Mouse (Mus musculus): Measurements from ENCODE around the gene Gm8909. TPM values are rescaled to one million over a fixed set of nuclear protein-coding genes. Genes with fewer than 3 reads are reported as not detected.
"Not testable (repeated sequence)": the region's sequence is repeated elsewhere in the genome, so short reads cannot be mapped to it uniquely, and the experiment has no call there.

Gene Gm8909
- polyA plus RNA-seq, 1 experiment from 2014 or later: not detected

DNA sequence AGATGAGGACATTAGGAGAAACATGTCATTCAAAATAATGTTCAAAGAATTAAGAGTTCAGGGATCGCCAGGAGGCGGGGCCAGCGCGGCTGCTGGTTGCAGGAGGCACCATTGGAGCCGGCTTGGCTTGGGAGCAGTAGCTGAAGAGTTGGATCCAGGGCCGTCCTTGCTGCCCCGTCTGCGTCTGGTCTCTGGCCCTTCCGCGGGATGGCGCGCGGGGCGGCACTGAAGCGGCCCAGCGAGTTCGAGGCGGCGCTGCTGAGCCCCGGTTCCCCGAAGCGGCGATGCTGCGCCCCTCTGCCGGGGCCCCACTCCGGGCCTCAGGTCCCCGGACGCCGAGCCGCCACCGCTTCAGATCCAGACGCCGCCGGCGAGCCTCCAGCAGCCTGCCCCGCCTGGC, 10.6 kb downstream of the Gm8909 start:
- not testable (repeated sequence) for H3K27ac ChIP-seq; ATAC-seq (replicated peaks; ENCODE audit: low FRiP score); H3K4me1 ChIP-seq; H3K9ac ChIP-seq; H3K36me3 ChIP-seq; H3K9me3 ChIP-seq (replicated peaks)
- Histone ChIP-seq H3K4me3 (replicated peaks) (peak overlapping the region; percentile 36), H3K27me3 (peaks cover 91% of the 10 kb centered on the region), H3K4me2 (peak overlapping the region; percentile 60)
- WGBS: under 1% methylated on average over 36 of the region's 36 CpGs

DNA sequence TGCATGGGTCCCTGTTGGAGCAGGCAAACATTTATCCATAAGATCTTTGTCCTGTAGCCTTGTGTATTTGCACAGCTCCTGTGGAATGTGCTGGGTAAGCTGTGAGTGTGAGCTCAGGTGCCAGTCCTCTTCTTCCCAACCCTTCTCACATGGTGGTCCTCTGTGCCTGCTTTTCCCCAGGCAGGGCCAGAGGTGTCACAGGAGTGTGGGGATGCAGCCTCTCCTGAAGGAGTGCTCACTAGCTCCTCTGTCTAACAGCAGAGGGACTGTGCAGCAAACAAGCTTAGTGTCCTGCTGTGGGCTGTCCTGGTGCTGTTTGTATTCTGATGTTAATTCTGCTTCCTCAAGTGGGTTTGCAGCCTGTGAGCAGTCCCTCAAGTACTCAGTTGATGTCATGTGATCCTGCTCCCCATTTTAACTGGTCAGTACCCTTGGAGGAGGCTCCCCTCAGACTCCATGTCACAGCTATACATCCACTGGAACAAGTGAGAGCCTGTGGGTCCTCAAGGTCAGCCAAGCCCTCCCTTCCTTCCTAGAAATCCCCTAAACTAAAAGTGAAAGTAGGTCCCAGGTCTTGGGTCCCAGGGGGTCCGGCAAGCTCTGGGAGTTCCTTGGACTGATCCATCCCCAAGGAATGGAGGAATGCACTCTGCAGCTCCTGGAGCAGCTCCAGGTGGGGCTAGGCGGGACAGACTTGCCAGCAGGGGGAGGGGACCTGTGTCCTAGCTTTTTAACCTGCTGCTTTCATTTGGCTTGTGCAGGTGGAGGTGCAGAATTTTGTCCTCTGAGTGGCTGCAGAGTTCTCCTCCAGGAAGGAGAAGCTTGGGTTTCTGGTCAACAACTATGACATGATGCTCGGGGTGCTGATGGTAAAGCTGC, 13.8 kb downstream of the Gm8909 start:
- ATAC-seq (replicated peaks; ENCODE audit: low FRiP score): no peak
- Histone ChIP-seq H3K4me2 (no peak overlapping the region), H3K27me3 (peaks cover 85% of the 10 kb centered on the region), H3K4me3 (replicated peaks) (no peak overlapping the region), H3K9ac (no peak overlapping the region), H3K27ac (no peak overlapping the region), H3K9me3 (replicated peaks) (no peaks in the 10 kb centered on the region), H3K36me3 (no peaks in the 10 kb centered on the region), H3K4me1 (peaks cover 5% of the 10 kb centered on the region; the same call in 1 of the 2 replicates)
- WGBS: 12% methylated on average over 3 of the region's 3 CpGs

DNA sequence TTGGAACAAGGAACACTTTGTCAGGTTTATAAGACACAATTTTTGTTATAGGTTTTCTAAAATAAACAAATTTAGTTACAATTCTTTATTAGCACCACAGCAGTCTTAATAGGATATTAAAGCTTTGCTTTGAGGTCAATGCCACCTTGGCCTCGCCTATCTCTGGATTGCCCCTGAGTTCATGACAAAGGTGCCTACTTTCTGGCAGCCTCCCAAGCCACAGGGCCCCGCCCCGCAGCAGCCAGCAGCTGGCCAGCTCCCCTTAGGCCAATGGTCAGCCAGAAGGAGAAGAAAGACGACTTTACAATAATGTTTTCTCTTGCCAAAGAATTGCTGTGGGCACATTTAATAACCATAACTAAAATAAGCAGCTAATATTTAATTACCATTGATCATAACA, 17.1 kb downstream of the Gm8909 start:
- WGBS: 41% methylated on average over 4 of the region's 4 CpGs
- not testable (repeated sequence) for H3K9me3 ChIP-seq (replicated peaks); H3K27ac ChIP-seq; H3K9ac ChIP-seq; ATAC-seq (replicated peaks; ENCODE audit: low FRiP score); H3K36me3 ChIP-seq; H3K4me2 ChIP-seq; H3K4me3 ChIP-seq (replicated peaks); H3K4me1 ChIP-seq
- peaks cover 81% of the 10 kb centered on the region for H3K27me3 ChIP-seq

DNA sequence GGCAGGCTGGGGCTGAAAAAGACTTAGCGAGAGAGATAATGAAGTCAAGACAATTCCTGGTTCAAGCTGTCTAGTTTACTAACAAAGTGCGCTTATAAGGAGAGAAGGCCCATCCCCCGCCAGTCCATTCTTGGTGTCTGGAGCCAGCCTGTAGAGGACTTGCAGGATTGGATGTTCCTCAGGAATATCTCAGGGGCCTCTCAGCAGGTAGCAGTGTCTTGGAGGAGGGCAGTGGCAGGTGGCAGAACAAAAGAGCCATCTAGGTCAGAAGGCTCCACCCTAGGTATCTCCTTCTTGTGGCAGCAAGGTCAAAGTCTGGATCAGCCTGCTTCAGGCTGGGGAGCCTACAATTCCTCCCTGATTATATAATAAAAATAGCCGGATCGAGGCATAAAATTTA, 19.9 kb downstream of the Gm8909 start:
- not testable (repeated sequence) for H3K27ac ChIP-seq; H3K9me3 ChIP-seq (replicated peaks); H3K4me2 ChIP-seq; H3K4me3 ChIP-seq (replicated peaks); H3K36me3 ChIP-seq; H3K9ac ChIP-seq; ATAC-seq (replicated peaks; ENCODE audit: low FRiP score)
- Histone ChIP-seq H3K4me1 (peaks cover 11% of the 10 kb centered on the region), H3K27me3 (peaks cover 79% of the 10 kb centered on the region)
- WGBS: 78% methylated on average over 5 of the region's 5 CpGs

DNA sequence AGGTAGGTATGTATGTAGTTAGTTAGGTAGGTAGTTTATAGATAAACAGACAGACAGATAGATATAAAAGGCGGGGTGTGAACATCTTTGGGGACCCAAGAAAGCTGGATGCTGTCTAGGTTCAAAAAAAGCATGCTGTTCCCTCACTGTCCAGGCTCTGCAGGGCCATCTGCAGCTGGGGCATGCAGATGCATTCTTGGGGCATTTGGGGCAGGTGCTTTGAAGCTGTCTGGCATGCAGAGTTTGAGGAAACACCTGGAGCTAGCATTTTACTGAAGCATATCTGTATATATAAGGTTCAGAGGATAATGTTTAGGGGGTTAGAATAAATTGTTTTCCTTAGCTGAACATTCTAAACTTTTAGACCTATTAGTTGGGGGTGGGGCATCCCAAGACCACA, 21.4 kb downstream of the Gm8909 start:
- not testable (repeated sequence) for H3K36me3 ChIP-seq; H3K9ac ChIP-seq; H3K4me3 ChIP-seq (replicated peaks); H3K4me2 ChIP-seq; H3K9me3 ChIP-seq (replicated peaks); ATAC-seq (replicated peaks; ENCODE audit: low FRiP score); H3K27ac ChIP-seq
- Histone ChIP-seq H3K27me3 (peaks cover 77% of the 10 kb centered on the region), H3K4me1 (peaks cover 11% of the 10 kb centered on the region)
- WGBS: 89% methylated on average over 1 of the region's 1 CpGs

DNA sequence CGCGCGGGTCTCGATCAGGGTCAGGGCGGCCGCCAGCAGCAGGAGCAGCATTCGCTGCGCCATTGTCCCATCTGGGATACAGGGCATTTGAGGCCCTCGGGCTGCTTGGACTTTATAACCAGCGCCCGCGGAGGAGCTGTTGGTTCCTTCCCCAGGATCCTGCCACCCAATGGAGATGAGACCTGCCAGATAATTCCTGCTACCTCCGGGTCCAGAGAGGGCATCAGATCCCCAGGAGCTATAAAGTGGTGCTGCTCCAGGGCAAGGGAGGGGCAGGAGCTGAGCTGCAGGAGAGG, 22.5 kb downstream of the Gm8909 start:
- ATAC-seq (replicated peaks; ENCODE audit: low FRiP score); H3K9ac ChIP-seq; H3K9me3 ChIP-seq (replicated peaks); H3K36me3 ChIP-seq; H3K27ac ChIP-seq: not testable (repeated sequence)
- peak overlapping the region; percentile 41 for H3K4me3 ChIP-seq (replicated peaks)
- H3K27me3 ChIP-seq: peaks cover 80% of the 10 kb centered on the region
- peak overlapping the region; percentile 66 for H3K4me2 ChIP-seq
- WGBS: 2% methylated on average over 13 of the region's 13 CpGs
- peaks cover 11% of the 10 kb centered on the region for H3K4me1 ChIP-seq

DNA sequence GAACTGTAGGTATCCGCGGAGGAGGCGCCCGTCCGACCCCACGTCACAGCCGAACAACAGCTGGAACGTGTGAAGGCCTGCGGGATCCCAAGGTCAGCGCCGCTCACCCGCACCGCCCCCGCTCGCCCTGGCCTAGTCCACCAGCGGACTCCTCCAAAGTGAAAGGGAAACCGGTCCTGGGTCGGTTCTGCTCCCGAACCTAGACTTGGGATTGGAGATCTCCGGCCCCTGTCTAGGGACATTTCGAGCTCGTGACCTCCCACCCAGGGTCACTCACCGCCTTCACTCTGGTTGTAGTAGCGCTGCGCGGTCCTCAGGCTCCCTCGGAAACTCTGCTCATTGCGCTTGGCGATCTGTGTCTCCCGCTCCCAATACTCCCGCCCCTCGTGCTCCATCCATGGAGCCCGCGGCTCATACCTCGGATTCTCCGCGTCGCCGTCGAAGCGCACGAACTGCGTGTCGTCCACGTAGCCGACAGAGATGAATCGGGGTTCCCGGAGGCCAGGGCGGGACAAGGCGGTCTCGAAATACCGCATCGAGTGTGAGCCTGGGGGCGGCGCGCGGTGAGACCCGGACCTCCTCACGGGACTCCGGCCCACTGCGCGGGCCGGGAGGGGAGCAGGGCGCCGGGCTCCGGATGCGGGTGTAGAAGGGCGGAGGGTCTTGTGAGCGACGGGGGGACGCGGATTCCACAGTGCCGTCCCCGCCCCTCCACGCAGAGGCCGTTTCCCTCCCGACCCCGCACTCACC, 23.1 kb downstream of the Gm8909 start:
- H3K4me1 ChIP-seq: peaks cover 11% of the 10 kb centered on the region
- ATAC-seq (replicated peaks; ENCODE audit: low FRiP score): 0 out of 2 replicates have a peak, but pooled peaks have one; percentile 54
- H3K4me3 ChIP-seq (replicated peaks): peak overlapping the region; percentile 41
- peaks cover 81% of the 10 kb centered on the region for H3K27me3 ChIP-seq
- no peaks in the 10 kb centered on the region for H3K9me3 ChIP-seq (replicated peaks)
- no peak overlapping the region for H3K27ac ChIP-seq
- H3K9ac ChIP-seq: no peak overlapping the region
- H3K36me3 ChIP-seq: no peaks in the 10 kb centered on the region
- H3K4me2 ChIP-seq: peak overlapping the region; percentile 66
- WGBS: 1% methylated on average over 78 of the region's 78 CpGs

DNA sequence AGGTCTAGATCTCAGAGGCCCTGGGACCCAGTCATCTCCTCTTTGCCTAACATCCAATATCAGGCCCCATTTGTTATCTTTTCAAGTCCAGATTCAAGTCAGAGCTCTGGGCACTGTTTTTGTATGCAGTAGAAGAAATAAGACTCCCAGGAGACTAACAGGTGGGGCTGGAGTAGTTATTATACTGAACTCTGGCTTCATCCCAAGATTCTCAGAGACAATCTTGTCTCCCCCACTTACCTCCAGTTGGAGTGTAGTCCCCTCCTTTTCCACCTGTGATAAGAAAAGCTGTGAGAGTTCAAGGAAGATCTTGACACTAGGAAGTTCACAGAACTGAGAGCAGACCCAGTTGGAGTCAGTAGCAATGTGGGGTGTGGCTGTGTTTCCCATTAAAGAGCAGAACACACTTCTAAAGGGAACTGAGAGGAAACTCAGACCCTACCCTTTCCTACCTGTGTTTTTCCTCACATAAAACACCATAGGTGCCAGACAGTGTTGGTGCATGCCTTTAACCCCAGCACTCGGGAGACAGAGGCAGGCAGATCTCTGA, 32.0 kb downstream of the Gm8909 start:
- 76% methylated on average over 1 of the region's 1 CpGs for WGBS
- not testable (repeated sequence) for H3K27ac ChIP-seq; H3K4me2 ChIP-seq; ATAC-seq (replicated peaks; ENCODE audit: low FRiP score); H3K4me3 ChIP-seq (replicated peaks); H3K9ac ChIP-seq; H3K4me1 ChIP-seq; H3K36me3 ChIP-seq; H3K9me3 ChIP-seq (replicated peaks)
- peaks cover 63% of the 10 kb centered on the region for H3K27me3 ChIP-seq

DNA sequence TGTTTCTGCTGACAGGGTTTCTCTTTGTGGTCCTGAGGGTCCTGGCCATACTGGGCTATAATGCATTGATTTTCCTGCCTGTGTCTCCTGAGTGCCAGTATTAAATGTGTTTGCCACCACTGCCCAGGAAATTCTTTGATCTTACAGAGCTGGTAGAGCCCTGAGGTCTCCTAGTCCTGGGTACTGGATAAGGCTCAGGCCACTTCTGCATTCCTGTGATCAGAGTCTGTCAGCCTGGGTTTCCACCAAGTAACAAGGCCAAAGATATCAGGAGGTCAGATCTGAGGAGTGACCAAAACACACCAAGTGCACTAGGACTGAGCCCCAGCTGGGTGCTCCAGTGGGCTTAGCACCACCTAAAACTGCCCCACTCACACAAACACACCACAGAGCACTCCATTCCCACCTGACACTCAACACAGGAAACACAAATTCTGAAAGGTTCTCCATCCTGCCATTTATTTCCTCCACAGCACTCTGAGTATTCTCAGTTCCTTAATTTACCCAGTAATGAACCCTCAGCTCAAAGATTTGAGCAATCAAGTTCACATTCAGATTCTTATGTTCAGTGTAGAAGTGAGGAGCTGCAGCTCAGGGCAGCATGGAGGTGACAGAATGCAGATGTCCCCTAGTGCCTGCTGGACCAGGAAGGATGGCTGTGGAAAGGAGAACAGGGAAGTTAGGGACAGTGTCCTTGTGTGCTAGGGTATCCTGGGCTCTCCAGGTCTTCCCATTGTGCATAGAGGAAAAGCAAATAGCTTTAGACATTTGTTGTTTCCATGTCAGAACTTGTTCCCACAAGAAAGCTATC, 32.7 kb downstream of the Gm8909 start:
- not testable (repeated sequence) for H3K4me1 ChIP-seq; ATAC-seq (replicated peaks; ENCODE audit: low FRiP score); H3K9ac ChIP-seq; H3K9me3 ChIP-seq (replicated peaks); H3K4me2 ChIP-seq; H3K4me3 ChIP-seq (replicated peaks); H3K36me3 ChIP-seq; H3K27ac ChIP-seq
- peaks cover 64% of the 10 kb centered on the region for H3K27me3 ChIP-seq

DNA sequence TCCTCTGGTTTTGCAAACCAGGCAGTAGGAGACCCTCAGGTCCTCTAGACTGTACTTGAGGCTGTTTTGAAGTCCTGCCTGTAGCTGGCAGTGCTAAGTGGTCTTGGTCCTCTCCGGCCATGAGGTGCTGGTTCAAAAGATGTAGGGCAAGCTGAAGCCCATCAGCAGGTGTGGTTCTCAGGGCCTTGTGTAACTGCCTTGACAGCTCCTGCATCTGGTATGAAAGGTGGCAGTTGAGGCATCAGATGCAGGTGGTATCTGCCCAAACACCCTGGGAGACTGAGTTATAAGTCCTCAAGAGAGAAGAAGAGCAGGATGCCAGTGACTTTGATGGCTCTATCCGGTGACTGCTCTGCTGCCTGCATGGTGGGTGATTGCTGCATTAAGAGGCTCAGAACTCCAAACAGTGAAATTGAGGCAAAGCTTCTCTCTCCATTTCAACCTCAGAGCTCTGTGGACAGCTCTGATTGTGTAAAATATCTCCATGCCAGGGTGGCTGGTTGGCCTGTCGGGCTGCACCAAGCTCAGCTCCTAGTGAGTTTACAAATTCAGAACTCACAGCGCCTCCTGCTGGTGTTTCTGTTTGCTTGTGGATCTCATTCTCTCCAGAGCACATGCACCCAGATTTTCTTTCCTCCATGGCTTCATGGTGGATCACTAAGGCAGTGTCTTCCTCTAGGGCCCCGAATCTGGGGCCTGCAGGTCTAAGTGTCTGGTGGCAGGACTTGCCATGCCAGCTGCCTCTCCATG, 36.6 kb downstream of the Gm8909 start:
- H3K9me3 ChIP-seq (replicated peaks): no peaks in the 10 kb centered on the region
- no peak overlapping the region for H3K4me3 ChIP-seq (replicated peaks)
- H3K27ac ChIP-seq: no peak overlapping the region
- no peak for ATAC-seq (replicated peaks; ENCODE audit: low FRiP score)
- H3K4me1 ChIP-seq: no peaks in the 10 kb centered on the region
- WGBS: 69% methylated on average over 5 of the region's 5 CpGs
- H3K4me2 ChIP-seq: no peak overlapping the region
- peaks cover 55% of the 10 kb centered on the region for H3K27me3 ChIP-seq
- no peak overlapping the region for H3K9ac ChIP-seq
- no peaks in the 10 kb centered on the region for H3K36me3 ChIP-seq

DNA sequence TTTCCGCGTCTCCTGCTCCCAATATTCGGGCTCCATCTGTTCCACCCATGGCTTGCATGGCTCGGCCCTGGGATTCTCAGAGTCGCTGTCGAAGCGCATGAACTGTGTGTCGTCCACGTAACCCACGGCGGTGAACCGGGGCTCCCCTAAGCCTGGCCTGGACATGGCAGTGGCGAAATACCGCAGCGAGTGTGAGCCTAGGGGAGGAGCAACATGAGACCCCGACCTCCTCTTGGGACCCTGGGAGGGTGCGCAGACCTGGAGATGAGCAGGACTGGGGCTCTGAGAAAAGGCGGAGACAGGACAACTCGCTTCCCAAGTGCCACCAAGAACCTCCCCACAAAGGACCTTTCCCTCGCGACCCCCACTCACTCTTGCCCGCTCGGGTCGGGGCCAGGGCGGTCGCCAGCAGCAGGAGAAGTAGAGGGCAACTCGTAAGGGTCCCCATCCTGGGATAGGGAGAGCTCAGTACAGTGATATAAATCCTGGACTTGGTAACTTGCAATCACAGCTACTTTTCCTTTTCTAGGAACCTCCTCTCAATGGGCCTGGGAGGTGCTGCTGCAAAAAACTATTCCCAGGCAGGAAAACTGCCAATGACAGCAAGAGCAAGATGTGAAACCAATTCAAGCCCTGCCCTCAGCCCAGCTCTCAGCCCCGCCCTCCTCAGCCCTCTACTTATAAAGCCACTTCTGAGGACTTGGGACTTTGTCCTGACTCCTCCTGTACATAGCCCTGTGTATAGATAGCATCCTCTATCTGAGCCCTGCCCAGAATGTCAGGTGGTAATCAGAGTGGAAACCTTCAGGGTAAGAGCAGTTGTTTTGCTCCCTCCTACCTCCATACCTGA, 39.1 kb downstream of the Gm8909 start, which contains the start of gene Gm7030:
TSS of gene Gm7030 (minus strand) at position 458 of the 850 bp plus-strand sequence.
- H3K4me3 ChIP-seq (replicated peaks); H3K4me2 ChIP-seq; ATAC-seq (replicated peaks; ENCODE audit: low FRiP score); H3K9ac ChIP-seq; H3K9me3 ChIP-seq (replicated peaks); H3K27ac ChIP-seq; H3K36me3 ChIP-seq; H3K4me1 ChIP-seq: not testable (repeated sequence)
- WGBS: 27% methylated on average over 28 of the region's 28 CpGs
- H3K27me3 ChIP-seq: peaks cover 44% of the 10 kb centered on the region

Measured in kidney, embryonic 15.5 days (tissue).